Mouse (Mus musculus) myocyte (in vitro differentiated cells): ENCODE measurements at regions not wholly inside any gene's neighbourhood (a gene's known extent, or its start where the extent isn't known, plus 50 kb on each side); places are given as distances from the start of the nearest gene placed in this dataset.

Experiments used
- H3K27me3 ChIP-seq: one replicate; pipeline ENCODE4 v1.6.1; 2011; ENCODE audit not compliant: control insufficient read depth, insufficient read depth, insufficient read length
- H3K36me3 ChIP-seq: one replicate; pipeline ENCODE4 v1.6.1; 2011; ENCODE audit not compliant: control insufficient read depth, insufficient read depth
- H3K4me2 ChIP-seq: one replicate; pipeline ENCODE4 v1.6.1; 2011; ENCODE audit warnings: low read depth, control low read depth
- H3K4me3 ChIP-seq: one replicate; pipeline ENCODE4 v1.5.1; 2011; ENCODE audit warnings: mild to moderate bottlenecking, control low read depth, moderate library complexity
- H3K79me2 ChIP-seq: one replicate; pipeline ENCODE4 v1.6.1; 2011; ENCODE audit not compliant: control insufficient read depth, insufficient read depth
- H3ac ChIP-seq: one replicate; pipeline ENCODE4 v1.6.1; 2011; ENCODE audit not compliant: control insufficient read depth, insufficient read length
- CEBPB ChIP-seq: IDR thresholded peaks from 2 replicates; pipeline ENCODE4 v1.6.1; 2011; ENCODE audit warnings: mild to moderate bottlenecking, moderate library complexity; ENCODE audit not compliant: poor library complexity, insufficient read depth, severe bottlenecking
- E2F4 ChIP-seq: IDR thresholded peaks from one replicate; pipeline ENCODE4 v1.6.1; 2011; ENCODE audit warnings: mild to moderate bottlenecking, control low read depth, moderate library complexity; ENCODE audit not compliant: insufficient read depth
- MAX ChIP-seq: IDR thresholded peaks from one replicate; pipeline ENCODE4 v1.6.1; 2011; ENCODE audit warnings: low read depth, mild to moderate bottlenecking, control low read depth
- MYOD1 ChIP-seq, 3 experiments: IDR thresholded peaks; one replicate each; pipeline ENCODE4 v1.6.1; 2011; ENCODE audit warnings: control low read depth in 2 of 3, low read depth in 2 of 3, mild to moderate bottlenecking in 2 of 3, moderate library complexity in 1 of 3; ENCODE audit not compliant: insufficient read length in 2 of 3, control insufficient read depth in 1 of 3
- MYOG ChIP-seq, 3 experiments: IDR thresholded peaks; one replicate each; pipeline ENCODE4 v1.6.1; 2011; ENCODE audit warnings: control low read depth in 2 of 3, low read depth in 2 of 3, mild to moderate bottlenecking in 2 of 3; ENCODE audit not compliant: insufficient read length in 2 of 3, control insufficient read depth in 1 of 3, insufficient read depth in 1 of 3
- POLR2A ChIP-seq: IDR thresholded peaks from one replicate; pipeline ENCODE4 v1.6.1; 2011; ENCODE audit warnings: low read depth, mild to moderate bottlenecking, control low read depth, moderate library complexity; ENCODE audit not compliant: insufficient read length
- POLR2AphosphoS2 ChIP-seq: IDR thresholded peaks from one replicate; pipeline ENCODE4 v1.6.1; 2011; ENCODE audit warnings: low read depth, control low read depth; ENCODE audit not compliant: insufficient read length
- REST ChIP-seq: IDR thresholded peaks from one replicate; pipeline ENCODE4 v1.6.1; 2011; ENCODE audit warnings: mild to moderate bottlenecking, control low read depth, moderate library complexity; ENCODE audit not compliant: insufficient read depth, insufficient read length
- SRF ChIP-seq: IDR thresholded peaks from one replicate; pipeline ENCODE4 v1.6.1; 2011; ENCODE audit warnings: low read depth; ENCODE audit not compliant: control insufficient read depth, insufficient read length
- TCF12 ChIP-seq: IDR thresholded peaks from one replicate; pipeline ENCODE4 v1.6.1; 2011; ENCODE audit warnings: mild to moderate bottlenecking, control low read depth; ENCODE audit not compliant: poor library complexity, insufficient read depth, severe bottlenecking
- TCF3 ChIP-seq: IDR thresholded peaks from one replicate; pipeline ENCODE4 v1.6.1; 2011; ENCODE audit warnings: low read depth, control low read depth; ENCODE audit not compliant: insufficient read length
- USF1 ChIP-seq: IDR thresholded peaks from one replicate; pipeline ENCODE4 v1.6.1; 2011; ENCODE audit warnings: low read depth, mild to moderate bottlenecking, control low read depth, moderate library complexity

GRCm38 (mm10) chrX:12344805-12345555 lies 184.8 kb upstream of the Bcor start:
- Histone ChIP-seq H3K36me3 (no peaks in the 10 kb centered on the region), H3K4me3 (no peak overlapping the region), H3K79me2 (no peaks in the 10 kb centered on the region), H3ac (no peak overlapping the region), H3K4me2 (no peak overlapping the region), H3K27me3 (no peaks in the 10 kb centered on the region)
- no peak for TF ChIP-seq TCF3
- TF ChIP-seq SRF, result no peak
- TF ChIP-seq MYOD1 (IDR thresholded peaks at IDR 0.05; ENCODE audit: control insufficient read depth in 1 of 3, insufficient read length in 2 of 3, low read depth in 2 of 3), result no peak
- no peak for TF ChIP-seq MYOG (IDR thresholded peaks at IDR 0.05; ENCODE audit: control insufficient read depth in 1 of 3, insufficient read depth in 1 of 3, insufficient read length in 2 of 3, low read depth in 2 of 3)
- TF ChIP-seq MAX, result no peak
- TF ChIP-seq REST, result no peak
- no peak for TF ChIP-seq USF1
- TF ChIP-seq CEBPB, result no peak
- no peak for TF ChIP-seq TCF12
- TF ChIP-seq POLR2AphosphoS2, result no peak

DNA sequence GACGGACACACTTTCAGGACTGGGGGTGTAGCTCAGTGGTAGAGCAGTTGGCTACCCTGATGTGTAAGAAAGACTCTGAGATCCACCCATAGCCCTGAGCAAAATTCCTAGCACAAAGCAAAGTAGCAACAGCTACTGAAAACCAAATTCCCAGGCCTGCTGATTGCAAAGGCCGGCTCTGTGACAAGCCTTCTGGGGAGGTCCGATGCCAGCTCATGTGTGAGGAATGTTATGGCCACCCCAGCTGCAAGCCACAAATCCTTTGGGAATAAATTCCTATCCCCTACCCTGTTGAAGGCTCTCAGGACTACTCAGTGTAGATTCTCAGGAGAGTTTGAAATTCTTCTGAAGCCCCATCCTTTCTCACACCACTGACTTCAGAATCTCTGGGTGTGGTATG lies 186.7 kb upstream of the Bcor start:
- H3K36me3 ChIP-seq, result no peaks in the 10 kb centered on the region
- H3ac ChIP-seq, result no peak overlapping the region
- no peaks in the 10 kb centered on the region for H3K27me3 ChIP-seq
- TF ChIP-seq USF1 (no peak), TCF3 (no peak), MYOG (IDR thresholded peaks at IDR 0.05; ENCODE audit: control insufficient read depth in 1 of 3, insufficient read depth in 1 of 3, insufficient read length in 2 of 3, low read depth in 2 of 3) (peak in 1 of 3 experiments; percentile 47)
- H3K4me3 ChIP-seq, result no peak overlapping the region
- no peaks in the 10 kb centered on the region for H3K79me2 ChIP-seq
- H3K4me2 ChIP-seq, result no peak overlapping the region

- no peaks in the 10 kb centered on the region for H3K27me3 ChIP-seq
- peak overlapping the region; percentile 39 for H3K4me2 ChIP-seq
- no peak overlapping the region for H3K4me3 ChIP-seq
- H3K79me2 ChIP-seq, result no peaks in the 10 kb centered on the region
- H3ac ChIP-seq, result no peak overlapping the region
- TF ChIP-seq MYOD1 (IDR thresholded peaks at IDR 0.05; ENCODE audit: control insufficient read depth in 1 of 3, insufficient read length in 2 of 3, low read depth in 2 of 3) (no peak), MAX (no peak), USF1 (no peak), SRF (no peak), POLR2A (no peak), MYOG (IDR thresholded peaks at IDR 0.05; ENCODE audit: control insufficient read depth in 1 of 3, insufficient read depth in 1 of 3, insufficient read length in 2 of 3, low read depth in 2 of 3) (no peak), TCF3 (no peak), TCF12 (no peak), CEBPB (no peak), REST (no peak), E2F4 (no peak), POLR2AphosphoS2 (no peak)
- H3K36me3 ChIP-seq, result no peaks in the 10 kb centered on the region
These were observed 188.0 kb upstream of the Bcor start for GRCm38 (mm10) chrX:12348117-12348516.

DNA sequence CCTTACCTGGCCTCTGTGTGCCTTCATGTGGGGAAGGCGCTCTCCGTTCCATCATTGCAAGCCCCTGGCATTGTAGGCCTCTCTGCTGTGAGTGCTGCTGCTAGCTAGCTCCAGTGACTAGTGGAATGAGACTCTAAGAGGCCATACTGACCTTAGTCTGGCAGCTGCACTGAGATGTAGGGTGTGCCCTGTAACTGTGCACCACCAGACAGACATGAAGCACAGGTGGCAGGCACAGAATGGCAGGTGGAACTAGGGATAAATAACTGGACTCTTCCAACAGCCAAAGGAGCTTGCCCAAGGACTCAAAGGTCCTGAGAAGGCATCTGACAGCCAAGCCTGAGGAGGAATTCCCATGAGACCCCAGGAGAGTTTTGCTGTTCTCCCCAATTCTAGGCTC lies 194.7 kb upstream of the Bcor start:
- TF ChIP-seq CEBPB (no peak), E2F4 (no peak), POLR2AphosphoS2 (no peak), USF1 (no peak), POLR2A (no peak), MYOD1 (IDR thresholded peaks at IDR 0.05; ENCODE audit: control insufficient read depth in 1 of 3, insufficient read length in 2 of 3, low read depth in 2 of 3) (peak; percentile 58 to 96 (median 91)), TCF3 (peak; percentile 84), TCF12 (peak; percentile 77), REST (no peak), MYOG (IDR thresholded peaks at IDR 0.05; ENCODE audit: control insufficient read depth in 1 of 3, insufficient read depth in 1 of 3, insufficient read length in 2 of 3, low read depth in 2 of 3) (peak; percentile 49 to 95 (median 77)), MAX (no peak), SRF (no peak)
- Histone ChIP-seq H3K36me3 (no peaks in the 10 kb centered on the region), H3K4me2 (peak overlapping the region; percentile 38), H3ac (no peak overlapping the region), H3K79me2 (no peaks in the 10 kb centered on the region), H3K27me3 (no peaks in the 10 kb centered on the region), H3K4me3 (no peak overlapping the region)

- no peaks in the 10 kb centered on the region for H3K36me3 ChIP-seq
- no peak overlapping the region for H3K4me2 ChIP-seq
- no peak for TF ChIP-seq TCF12
- no peak for TF ChIP-seq MYOD1 (IDR thresholded peaks at IDR 0.05; ENCODE audit: control insufficient read depth in 1 of 3, insufficient read length in 2 of 3, low read depth in 2 of 3)
- no peak for TF ChIP-seq POLR2AphosphoS2
- no peak for TF ChIP-seq SRF
- TF ChIP-seq MYOG (IDR thresholded peaks at IDR 0.05; ENCODE audit: control insufficient read depth in 1 of 3, insufficient read depth in 1 of 3, insufficient read length in 2 of 3, low read depth in 2 of 3), result no peak
- no peak for TF ChIP-seq USF1
- TF ChIP-seq MAX, result no peak
- TF ChIP-seq POLR2A, result no peak
- no peak for TF ChIP-seq E2F4
- no peak for TF ChIP-seq REST
- TF ChIP-seq TCF3, result no peak
- no peak for TF ChIP-seq CEBPB
- H3ac ChIP-seq, result no peak overlapping the region
- H3K79me2 ChIP-seq, result no peaks in the 10 kb centered on the region
- H3K27me3 ChIP-seq, result no peaks in the 10 kb centered on the region
- H3K4me3 ChIP-seq, result no peak overlapping the region
These were observed 197.9 kb upstream of the Bcor start for GRCm38 (mm10) chrX:12358026-12358425.
